Mouse (Mus musculus) ovary, adult 10 weeks (tissue): ENCODE measurements around the gene Bphl. TPM values are rescaled to one million over a fixed set of nuclear protein-coding genes. Genes with fewer than 3 reads are reported as not detected.

ENCODE experiments used
- polyA plus RNA-seq: library from polyadenylated mRNA; stranded (reverse); fragments of 350-450 nt; fragmentation: Illumina TruSeq; extraction: RNeasy Lipid Tissue Mini Kit (QIAGEN cat#74804); gene quantifications from one replicate; pipeline ENCODE4 v1.2.3, GENCODE M21; 2014

The Bphl gene
- 30.9 TPM for polyA plus RNA-seq

GRCm38 (mm10) chr13:34037172-34038055 is at the start of gene Bphl:
TSS of gene Bphl (plus strand) at chr13:34037597.

GRCm38 (mm10) chr13:34002058-34003006 is 35.1 kb upstream of the Bphl start, which contains the start of the genes Ripk1 and Serpinb6a:
TSS of gene Ripk1 (plus strand) at chr13:34002363.
TSS of gene Serpinb6a (minus strand) at chr13:34002794.

GRCm38 (mm10) chr13:34077492-34078271 is 40.3 kb downstream of the Bphl start, which contains the start of gene Tubb2a:
TSS of gene Tubb2a (minus strand) at chr13:34078007.

Other genes with a start within 250 kb of the Bphl start
- not detected for gene Serpinb6e, start 194.2 kb upstream of the Bphl start, polyA plus RNA-seq
- gene Serpinb6c, start 131.9 kb upstream of the Bphl start, polyA plus RNA-seq = not detected
- 95.9 TPM for gene Nqo2, start 72.9 kb upstream of the Bphl start, polyA plus RNA-seq
- gene Ripk1, start 35.2 kb upstream of the Bphl start, polyA plus RNA-seq = 43.7 TPM
- gene Serpinb6a, start 34.8 kb upstream of the Bphl start, polyA plus RNA-seq = 645 TPM
- gene Tubb2a, start 40.4 kb downstream of the Bphl start, polyA plus RNA-seq = 4.8 TPM
- 5.3 TPM for gene Tubb2b, start 92.9 kb downstream of the Bphl start, polyA plus RNA-seq
- gene Psmg4, start 125.4 kb downstream of the Bphl start, polyA plus RNA-seq = 11.8 TPM